Mouse (Mus musculus) intestine, postnatal 0 days (tissue): Measurements from ENCODE around the gene 1700029J07Rik. TPM values are rescaled to one million over a fixed set of nuclear protein-coding genes. Genes with fewer than 3 reads are reported as not detected.

Source experiments
- ATAC-seq: fragments of 200-750 bp; cut with Nextera tagmentation; 2 replicates; pipeline ENCODE4 v1.8.0; 2017; ENCODE audit warnings: mild to moderate bottlenecking, moderate TSS enrichment, moderate library complexity
- H3K27ac ChIP-seq: fragments of 300-500 bp; sonication (generic); 2 replicates; pipeline ENCODE4 v1.5.1; 2014; ENCODE audit warnings: mild to moderate bottlenecking, low read depth, low read length, moderate library complexity
- H3K27me3 ChIP-seq: fragments of 300-500 bp; sonication (generic); replicated peaks from 2 replicates; pipeline ENCODE4 v1.6.1; 2014; ENCODE audit warnings: low read length, mixed read lengths; ENCODE audit not compliant: control insufficient read depth, insufficient read depth
- H3K36me3 ChIP-seq: fragments of 300-500 bp; sonication (generic); 2 replicates; pipeline ENCODE4 v1.6.1; 2014; ENCODE audit warnings: mild to moderate bottlenecking, moderate library complexity; ENCODE audit not compliant: control insufficient read depth, insufficient read depth
- H3K4me1 ChIP-seq: fragments of 300-500 bp; sonication (generic); replicated peaks from 2 replicates; pipeline ENCODE4 v1.6.1; 2014; ENCODE audit warnings: antibody characterized with exemption, low read length, mixed read lengths; ENCODE audit not compliant: control insufficient read depth, insufficient read depth
- H3K4me2 ChIP-seq: fragments of 300-500 bp; sonication (generic); replicated peaks from 2 replicates; pipeline ENCODE4 v1.6.1; 2014; ENCODE audit warnings: low read depth, mild to moderate bottlenecking, moderate library complexity
- H3K4me3 ChIP-seq: fragments of 300-500 bp; sonication (generic); 2 replicates; pipeline ENCODE4 v1.5.1; 2014; ENCODE audit warnings: low read depth, low read length
- H3K9ac ChIP-seq: fragments of 300-500 bp; sonication (generic); 2 replicates; pipeline ENCODE4 v1.6.1; 2014; ENCODE audit warnings: mild to moderate bottlenecking, low read depth, low read length
- H3K9me3 ChIP-seq: fragments of 300-500 bp; sonication (generic); 2 replicates; pipeline ENCODE4 v1.6.1; 2016; ENCODE audit warnings: mixed run types; ENCODE audit not compliant: control insufficient read depth
- CTCF ChIP-seq: sonication (generic); IDR thresholded peaks from 2 replicates; pipeline ENCODE4 v1.5.1; 2016; ENCODE audit warnings: low read depth, mild to moderate bottlenecking, control low read depth, antibody characterized with exemption, moderate library complexity
- WGBS: fragments of 180-500 bp; shearing (Covaris S2); extraction: QIAGEN DNeasy Blood & Tissue Kit; methylation state at CpG from one replicate; pipeline ENCODE4 v1.1.7; 2014; 5-methylcytosine and 5-hydroxymethylcytosine counted together
- polyA plus RNA-seq: library from polyadenylated mRNA; unstranded; fragments of >200 nt; fragmentation: Nextera tagmentation; extraction: Ambion mirVana; gene quantifications from 2 replicates; pipeline ENCODE4 v1.2.1, GENCODE M21; 2015

The 1700029J07Rik gene
- polyA plus RNA-seq = 0.31 and 0.70 TPM in 2 replicates

GRCm38 (mm10) chr8:45975126-45975836, at the start of gene 1700029J07Rik, which contains the start of gene Ufsp2:
TSS of gene 1700029J07Rik (minus strand) at chr8:45975252.
TSS of gene Ufsp2 (plus strand) at chr8:45975528.
- peak within 1 kb of the TSS; percentile 77 for H3K4me3 ChIP-seq
- WGBS = under 1% methylated on average over 57 of the region's 57 CpGs
- peak within 1 kb of the TSS; percentile 52 for H3K9ac ChIP-seq
- peak within 1 kb of the TSS; percentile 60 for H3K27ac ChIP-seq
- no peaks in the 10 kb centered on the region for H3K36me3 ChIP-seq
- TF ChIP-seq CTCF = peak; percentile 59
- peak; percentile 97 for ATAC-seq
- 0 out of 2 replicates have a peak, but pooled peaks cover 3% of the 10 kb centered on the region for H3K9me3 ChIP-seq
- peaks cover 10% of the 10 kb centered on the region for H3K4me1 ChIP-seq
- peak within 1 kb of the TSS; percentile 85 for H3K4me2 ChIP-seq
- no peaks in the 10 kb centered on the region for H3K27me3 ChIP-seq

DNA sequence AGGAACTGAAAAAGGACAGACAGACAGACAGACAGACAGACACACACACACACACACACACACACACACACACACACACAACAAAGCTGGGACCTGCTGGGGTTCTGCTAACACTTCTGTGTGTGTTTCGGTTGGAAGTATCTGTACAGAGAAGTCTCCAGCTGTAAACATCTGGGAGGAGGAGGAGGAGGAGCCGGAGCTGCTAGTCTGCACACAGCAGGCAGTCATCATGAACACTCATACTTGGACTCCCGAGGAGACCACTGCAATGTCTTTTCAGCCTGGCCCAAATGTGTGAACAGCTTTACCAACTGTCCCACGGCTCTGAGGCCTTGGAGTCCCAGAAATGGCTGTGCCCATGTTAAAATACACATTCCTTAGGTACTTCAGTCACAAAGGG, 49.3 kb upstream of the 1700029J07Rik start:
- WGBS = 66% methylated on average over 4 of the region's 4 CpGs

DNA sequence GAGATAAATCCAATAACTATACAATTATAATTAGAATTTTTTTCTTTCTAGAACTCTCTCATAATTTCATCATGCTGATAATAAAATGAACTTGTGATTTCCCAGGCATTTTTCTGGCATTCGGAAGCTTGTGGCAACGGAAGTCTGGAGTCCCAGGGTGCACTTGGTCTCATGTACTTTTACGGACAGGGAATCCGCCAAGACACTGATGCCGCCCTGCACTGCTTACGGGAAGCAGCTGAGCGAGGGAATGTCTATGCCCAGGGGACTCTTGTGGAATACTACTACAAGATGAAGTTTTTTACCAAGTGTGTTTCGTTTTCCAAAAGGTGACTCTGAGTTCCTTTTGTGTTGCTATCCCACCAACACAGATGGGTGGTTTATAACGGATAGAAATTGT, 47.7 kb upstream of the 1700029J07Rik start:
- no peak for ATAC-seq
- no peak for TF ChIP-seq CTCF
- H3K4me1 ChIP-seq = no peaks in the 10 kb centered on the region
- 96% methylated on average over 9 of the region's 9 CpGs for WGBS
- H3K9ac ChIP-seq = no peak overlapping the region
- no peak overlapping the region for H3K27ac ChIP-seq
- H3K27me3 ChIP-seq = no peaks in the 10 kb centered on the region
- no peaks in the 10 kb centered on the region for H3K36me3 ChIP-seq
- no peak overlapping the region for H3K4me2 ChIP-seq
- H3K4me3 ChIP-seq = no peak overlapping the region
- no peaks in the 10 kb centered on the region for H3K9me3 ChIP-seq

More for the DNA sequence above, 49.3 kb upstream of the 1700029J07Rik start:
- TF ChIP-seq CTCF = no peak
- Histone ChIP-seq H3K9me3 (no peaks in the 10 kb centered on the region), H3K9ac (no peak overlapping the region), H3K4me3 (no peak overlapping the region), H3K36me3 (0 out of 2 replicates have a peak, but pooled peaks cover under 1% of the 10 kb centered on the region), H3K4me2 (no peak overlapping the region), H3K4me1 (no peaks in the 10 kb centered on the region), H3K27me3 (no peaks in the 10 kb centered on the region), H3K27ac (no peak overlapping the region)
- ATAC-seq = no peak

GRCm38 (mm10) chr8:46022203-46022602, 47.2 kb upstream of the 1700029J07Rik start:
- Histone ChIP-seq H3K27ac (no peak overlapping the region), H3K27me3 (no peaks in the 10 kb centered on the region), H3K4me1 (no peaks in the 10 kb centered on the region), H3K36me3 (no peaks in the 10 kb centered on the region), H3K9me3 (no peaks in the 10 kb centered on the region), H3K4me2 (no peak overlapping the region), H3K4me3 (no peak overlapping the region), H3K9ac (no peak overlapping the region)
- no peak for TF ChIP-seq CTCF
- ATAC-seq = no peak
- 81% methylated on average over 9 of the region's 9 CpGs for WGBS

DNA sequence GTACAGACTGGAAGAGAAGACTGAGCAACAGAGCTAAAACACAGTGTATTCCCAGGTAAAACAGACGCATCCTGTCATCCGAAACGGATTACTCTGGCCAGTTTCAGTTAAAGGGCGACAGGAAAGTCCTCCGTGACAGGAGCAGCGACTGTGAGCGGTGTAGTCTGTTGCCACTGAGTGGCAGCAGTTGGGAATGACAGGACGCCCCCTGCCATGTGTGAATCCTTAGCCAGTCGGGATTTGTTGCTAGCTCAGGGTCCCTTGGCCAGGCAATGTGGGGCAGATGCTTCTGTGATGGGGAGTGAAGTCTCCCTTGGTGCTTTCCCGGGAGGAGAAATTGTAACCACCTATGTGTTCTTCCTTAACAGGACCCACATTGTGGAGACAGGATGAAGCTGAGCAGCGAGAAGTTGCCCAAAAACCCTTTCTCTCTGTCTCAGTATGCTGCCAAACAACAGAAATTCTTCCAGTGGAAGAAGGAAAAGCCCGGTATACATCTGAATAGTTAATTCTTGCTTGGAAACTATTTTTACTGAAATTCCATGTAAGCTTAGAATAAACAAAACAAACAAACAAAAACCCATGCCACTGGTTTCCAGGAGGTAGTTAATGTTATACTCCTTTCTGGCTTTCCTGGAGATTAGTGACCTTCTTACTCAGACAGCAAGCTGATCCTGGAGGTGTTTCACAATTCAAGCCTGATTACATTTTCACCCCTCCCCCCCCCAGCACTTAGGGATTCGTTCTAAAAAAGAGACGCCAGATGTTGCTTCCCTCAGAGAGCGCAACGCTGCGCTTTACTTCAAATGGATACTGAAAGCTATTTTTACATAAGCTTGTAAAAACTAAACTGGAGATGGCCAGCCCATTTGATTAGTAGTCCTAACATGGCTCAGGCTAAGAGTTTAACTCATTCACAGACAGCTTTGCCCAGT, 36.0 kb upstream of the 1700029J07Rik start:
- no peaks in the 10 kb centered on the region for H3K36me3 ChIP-seq
- no peak for ATAC-seq
- peak overlapping the region; percentile 41 for H3K27ac ChIP-seq
- no peaks in the 10 kb centered on the region for H3K27me3 ChIP-seq
- peaks cover 11% of the 10 kb centered on the region for H3K4me1 ChIP-seq
- 19% methylated on average over 17 of the region's 17 CpGs for WGBS
- peak overlapping the region; percentile 47 for H3K4me2 ChIP-seq
- no peak overlapping the region for H3K9ac ChIP-seq
- 0 out of 2 replicates have a peak overlapping the region, but pooled peaks have one; percentile 11 for H3K4me3 ChIP-seq
- peak; percentile 73 for TF ChIP-seq CTCF
- H3K9me3 ChIP-seq = no peaks in the 10 kb centered on the region

- ATAC-seq = no peak
- H3K36me3 ChIP-seq = no peaks in the 10 kb centered on the region
- no peak overlapping the region for H3K9ac ChIP-seq
- H3K27ac ChIP-seq = peak overlapping the region; percentile 41; the same call in 1 of the 2 replicates
- 76% methylated on average over 2 of the region's 2 CpGs for WGBS
- no peaks in the 10 kb centered on the region for H3K27me3 ChIP-seq
- H3K4me3 ChIP-seq = no peak overlapping the region
- no peak for TF ChIP-seq CTCF
- no peaks in the 10 kb centered on the region for H3K9me3 ChIP-seq
- H3K4me2 ChIP-seq = peak overlapping the region; percentile 47
- H3K4me1 ChIP-seq = peaks cover 16% of the 10 kb centered on the region
These were observed 35.3 kb upstream of the 1700029J07Rik start for GRCm38 (mm10) chr8:46010306-46010705.
